ENCODE assay signal across 9 mouse cellular contexts in genomic region chr14:66494518-66494923, GRCm38 (mm10).
DNase-seq lines count a peak whose midpoint lies in the region; ATAC-seq and TF ChIP-seq lines count a peak whose summit lies in the region.
"Had no signal": no experiment of that assay in that cellular context is flagged by ENCODE, and none has a peak within 500 bp of the region (broad histone marks: within the 10 kb centered on the region; RNA-seq: fewer than 3 reads in every experiment).

No protein-coding gene starts in this region.

- peaks cover 0 to 15% of the 10 kb centered on the region in 2 experiments; a peak in 2 of 4 replicates for H3K36me3 ChIP-seq in MEL (ENCODE audit: control insufficient read depth in 1 of 2, insufficient read depth in 2 of 2, low read length in 2 of 2)
- no peaks in the 10 kb centered on the region for H3K36me3 ChIP-seq in forebrain, embryonic 12.5 days (replicated peaks)
- no peaks in the 10 kb centered on the region for H3K36me3 ChIP-seq in neural tube, embryonic 13.5 days

- under 1% methylated on average over 5 of the region's 5 CpGs for WGBS in forebrain, embryonic 12.5 days
- WGBS in neural tube, embryonic 13.5 days: 4% methylated on average over 5 of the region's 5 CpGs

- peak overlapping the region; percentile 29 for H3K4me2 ChIP-seq in forebrain, embryonic 12.5 days
- peak overlapping the region; percentile 37 for H3K4me2 ChIP-seq in neural tube, embryonic 13.5 days

- H3K4me3 ChIP-seq in MEL (ENCODE audit: control insufficient read depth in 1 of 2, insufficient read depth in 1 of 2, low read depth in 2 of 2, low read length in 2 of 2): no peak overlapping the region
- no peak overlapping the region for H3K4me3 ChIP-seq in forebrain, embryonic 12.5 days (replicated peaks)
- H3K4me3 ChIP-seq in neural tube, embryonic 13.5 days: no peak overlapping the region

- no peak overlapping the region for H3K9ac ChIP-seq in MEL (ENCODE audit: control insufficient read depth, low read depth, low read length, poor library complexity, severe bottlenecking)
- no peak overlapping the region for H3K9ac ChIP-seq in forebrain, embryonic 12.5 days
- peak overlapping the region; percentile 62 for H3K9ac ChIP-seq in neural tube, embryonic 13.5 days

- intact Hi-C loops in left cerebral cortex, postnatal 25 days (cut with DNase I): no loop called here

- peak overlapping the region; percentile 16; the same call in 1 of the 2 replicates for H3K27ac ChIP-seq in MEL (ENCODE audit: control insufficient read depth, low read depth, low read length)
- H3K27ac ChIP-seq in forebrain, embryonic 12.5 days: peak overlapping the region; percentile 96
- peak overlapping the region; percentile 97 for H3K27ac ChIP-seq in neural tube, embryonic 13.5 days (replicated peaks)
- H3K27ac ChIP-seq: macrophage had no signal

- no peak for TF ChIP-seq POLR2A in MEL (IDR thresholded peaks at IDR 0.05; ENCODE audit: control insufficient read depth in 1 of 2, insufficient read depth in 1 of 2, low read depth in 1 of 2, low read length in 2 of 2, poor library complexity in 1 of 2)

- ATAC-seq in forebrain, embryonic 12.5 days (ENCODE audit: low FRiP score): peak; percentile 98
- ATAC-seq in neural tube, embryonic 13.5 days (ENCODE audit: low read depth): peak; percentile 98
- no peak for ATAC-seq in erythroblast, adult 5-6 weeks (replicated peaks; ENCODE audit: low FRiP score, poor library complexity, severe bottlenecking)

- no peaks in the 10 kb centered on the region for H3K79me2 ChIP-seq in MEL (ENCODE audit: control insufficient read depth, insufficient read depth, low read length, poor library complexity)

- DNase-seq in MEL (ENCODE audit: low read depth, low spot score): peak; percentile 77
- DNase-seq in brain, adult 2 months (ENCODE audit: low read depth, low spot score): peak; percentile 95
- DNase-seq in heart, postnatal 4 days: peak; percentile 48
- DNase-seq in left cerebral cortex, postnatal 25 days (ENCODE audit: low spot score in 2 of 2): peak; percentile 78 to 94
- no peak for DNase-seq in thymus, postnatal 25 days

- H3K4me1 ChIP-seq in MEL (ENCODE audit: control insufficient read depth in 1 of 2, insufficient read depth in 2 of 2, low read length in 2 of 2): peaks cover 0 to 9% of the 10 kb centered on the region in 2 experiments; a peak in 2 of 4 replicates
- peaks cover 44% of the 10 kb centered on the region for H3K4me1 ChIP-seq in forebrain, embryonic 12.5 days
- peaks cover 41% of the 10 kb centered on the region for H3K4me1 ChIP-seq in neural tube, embryonic 13.5 days (replicated peaks)

- no peaks in the 10 kb centered on the region; a peak in 1 of 4 replicates for H3K27me3 ChIP-seq in MEL (ENCODE audit: control insufficient read depth in 1 of 2, insufficient read depth in 2 of 2, low read length in 2 of 2)
- no peaks in the 10 kb centered on the region for H3K27me3 ChIP-seq in forebrain, embryonic 12.5 days
- H3K27me3 ChIP-seq in neural tube, embryonic 13.5 days: no peaks in the 10 kb centered on the region

- no peaks in the 10 kb centered on the region for H3K9me3 ChIP-seq in MEL (replicated peaks; ENCODE audit: insufficient read depth, low read length)
- no peaks in the 10 kb centered on the region for H3K9me3 ChIP-seq in forebrain, embryonic 12.5 days
- H3K9me3 ChIP-seq in neural tube, embryonic 13.5 days: no peaks in the 10 kb centered on the region

- TF ChIP-seq RAD21 in MEL (IDR thresholded peaks at IDR 0.05; ENCODE audit: low read depth, low read length): no peak

- peak; percentile 50 to 70 for TF ChIP-seq EP300 in MEL (IDR thresholded peaks at IDR 0.05; ENCODE audit: low read depth in 1 of 2, low read length in 2 of 2)

- TF ChIP-seq CTCF in MEL (IDR thresholded peaks at IDR 0.05 in 2 of 3, conservative IDR thresholded peaks at IDR 0.05 in 1 of 3; ENCODE audit: control insufficient read depth in 1 of 3, insufficient read depth in 1 of 3, low read depth in 2 of 3, low read length in 3 of 3, poor library complexity in 1 of 3, severe bottlenecking in 1 of 3): no peak

TF ChIP-seq in MEL, 35 proteins besides CTCF, POLR2A, EP300 and RAD21:
- TF ChIP-seq SMC3 (IDR thresholded peaks at IDR 0.05; ENCODE audit: low read depth, low read length): no peak
- TF ChIP-seq TBP (IDR thresholded peaks at IDR 0.05; ENCODE audit: low read depth, low read length): no peak
- TF ChIP-seq POLR2AphosphoS2 (IDR thresholded peaks at IDR 0.05; ENCODE audit: low read length): no peak
- TF ChIP-seq USF2 (IDR thresholded peaks at IDR 0.05; ENCODE audit: borderline replicate concordance in 1 of 2, insufficient read depth in 1 of 2, low read depth in 1 of 2, low read length in 2 of 2): no peak
- TF ChIP-seq TAL1 (IDR thresholded peaks at IDR 0.05; ENCODE audit: low read length): peak; percentile 22; the same call in 1 of the 2 replicates
- no peak for TF ChIP-seq MAZ (IDR thresholded peaks at IDR 0.05; ENCODE audit: low read depth, low read length)
- no peak for TF ChIP-seq MYB (IDR thresholded peaks at IDR 0.05; ENCODE audit: low read depth, low read length)
- no peak for TF ChIP-seq E2F4 (IDR thresholded peaks at IDR 0.05; ENCODE audit: borderline replicate concordance, low read depth, low read length)
- TF ChIP-seq NRF1 (IDR thresholded peaks at IDR 0.05; ENCODE audit: insufficient read depth, low read depth, low read length, poor library complexity, severe bottlenecking): no peak
- TF ChIP-seq GATA1 (IDR thresholded peaks at IDR 0.05; ENCODE audit: low read depth, low read length): peak; percentile 62; the same call in 1 of the 2 replicates
- no peak for TF ChIP-seq MEF2A (IDR thresholded peaks at IDR 0.05; ENCODE audit: extremely low read depth, insufficient replicate concordance, low read depth, low read length, poor library complexity, severe bottlenecking)
- no peak for TF ChIP-seq KAT2A (conservative IDR thresholded peaks at IDR 0.05; ENCODE audit: low read depth, low read length)
- TF ChIP-seq GABPA (IDR thresholded peaks at IDR 0.05; ENCODE audit: low read depth, low read length): no peak
- no peak for TF ChIP-seq JUND (IDR thresholded peaks at IDR 0.05; ENCODE audit: low read depth, low read length)
- TF ChIP-seq TCF12 (IDR thresholded peaks at IDR 0.05; ENCODE audit: low read depth, low read length): no peak
- TF ChIP-seq POLR2AphosphoS5 (IDR thresholded peaks at IDR 0.05; ENCODE audit: borderline replicate concordance, low read depth, low read length): no peak
- no peak for TF ChIP-seq ETS1 (IDR thresholded peaks at IDR 0.05; ENCODE audit: low read depth, low read length)
- TF ChIP-seq ZNF384 (IDR thresholded peaks at IDR 0.05; ENCODE audit: low read depth, low read length): no peak

Comparison
In these comparisons a context has a peak if more than half of its experiments do, and no peak if none do; other contexts are left out.
1. H3K27ac ChIP-seq: peak in every context shown above with its lines; median percentile 97 in neural tube, embryonic 13.5 days; 96 in forebrain, embryonic 12.5 days; 16 in MEL.